Mouse (Mus musculus) liver, embryonic 11.5 days (tissue): ENCODE data around the gene Asap3. TPM values are rescaled to one million over a fixed set of nuclear protein-coding genes. Genes with fewer than 3 reads are reported as not detected.

ENCODE experiments used
- ATAC-seq: fragments of 200-750 bp; cut with Nextera tagmentation; replicated peaks from 2 replicates; pipeline ENCODE4 v1.8.0; 2017; ENCODE audit warnings: moderate number of reproducible peaks, mild to moderate bottlenecking, moderate TSS enrichment, moderate library complexity; ENCODE audit not compliant: low FRiP score
- DNase-seq: peaks from one replicate; pipeline ENCODE4 v3.0.0-alpha.2; 2017; ENCODE audit warnings: low spot score
- H3K27ac ChIP-seq: fragments of 300-500 bp; sonication (generic); 2 replicates; pipeline ENCODE4 v1.5.1; 2014; ENCODE audit warnings: mild to moderate bottlenecking, low read depth, low read length, control low read depth
- H3K27me3 ChIP-seq: fragments of 300-500 bp; sonication (generic); replicated peaks from 2 replicates; pipeline ENCODE4 v1.6.1; 2014; ENCODE audit warnings: low read length, mixed read lengths; ENCODE audit not compliant: control insufficient read depth, insufficient read depth
- H3K36me3 ChIP-seq: fragments of 300-500 bp; sonication (generic); 2 replicates; pipeline ENCODE4 v1.6.1; 2014; ENCODE audit warnings: mild to moderate bottlenecking, low read length, moderate library complexity, mixed read lengths; ENCODE audit not compliant: control insufficient read depth, insufficient read depth
- H3K4me1 ChIP-seq: fragments of 300-500 bp; sonication (generic); replicated peaks from 2 replicates; pipeline ENCODE4 v1.6.1; 2014; ENCODE audit warnings: low read length, mixed read lengths; ENCODE audit not compliant: control insufficient read depth, insufficient read depth
- H3K4me2 ChIP-seq: fragments of 300-500 bp; sonication (generic); 2 replicates; pipeline ENCODE4 v1.6.1; 2014; ENCODE audit warnings: mild to moderate bottlenecking, control low read depth, moderate library complexity
- H3K4me3 ChIP-seq: fragments of 300-500 bp; sonication (generic); 2 replicates; pipeline ENCODE4 v1.5.1; 2014; ENCODE audit warnings: low read depth, low read length, control low read depth
- H3K9ac ChIP-seq: fragments of 300-500 bp; sonication (generic); 2 replicates; pipeline ENCODE4 v1.6.1; 2014; ENCODE audit warnings: low read depth, low read length, control low read depth
- H3K9me3 ChIP-seq: fragments of 300-500 bp; sonication (generic); 2 replicates; pipeline ENCODE4 v1.6.1; 2016; ENCODE audit warnings: low read length, inconsistent platforms, mixed read lengths; ENCODE audit not compliant: control insufficient read depth
- WGBS: fragments of 180-500 bp; shearing (Covaris S2); extraction: QIAGEN DNeasy Blood & Tissue Kit; methylation state at CpG from one replicate; pipeline ENCODE4 v1.1.7; 2014; 5-methylcytosine and 5-hydroxymethylcytosine counted together
- polyA plus RNA-seq: library from polyadenylated mRNA; unstranded; fragments of >200 nt; fragmentation: Nextera tagmentation; extraction: Ambion mirVana; gene quantifications from 2 replicates; pipeline ENCODE4 v1.2.1, GENCODE M21; 2014

Asap3 gene
- polyA plus RNA-seq, 1 experiment from 2014 or later: 1.8 TPM

DNA sequence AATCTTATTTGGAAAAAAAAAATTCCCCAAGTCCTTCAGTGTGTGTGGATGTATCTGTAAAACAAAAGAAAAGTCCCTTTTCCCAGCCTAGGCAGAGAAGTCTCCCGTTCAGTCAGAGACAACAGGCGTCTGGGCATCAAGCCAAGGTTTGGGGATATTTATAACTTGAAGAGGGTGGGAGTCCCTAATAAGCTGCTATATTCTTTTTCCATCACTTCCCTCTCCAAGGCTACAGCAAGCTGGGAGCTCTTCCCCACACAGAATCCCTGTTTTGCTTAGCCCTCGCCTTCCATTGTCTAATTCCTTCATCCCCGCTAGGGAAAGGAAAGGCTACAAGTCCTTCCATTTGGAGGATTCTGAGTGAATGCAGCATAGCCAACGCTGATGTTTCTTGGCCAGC is 78.3 kb downstream of the Asap3 start, which contains the start of gene Zfp46:
Zfp46 (plus strand) TSS at position 229 of the 400 bp plus-strand sequence.
- ATAC-seq (no peak), DNase-seq (no peak)
- peaks cover 6% of the 10 kb centered on the region for H3K4me1 ChIP-seq
- H3K4me3 ChIP-seq: peak within 1 kb of the TSS; percentile 60
- H3K36me3 ChIP-seq: peaks cover 18% of the 10 kb centered on the region
- H3K9me3 ChIP-seq: peaks cover 3% of the 10 kb centered on the region; the same call in 1 of the 2 replicates
- H3K27me3 ChIP-seq: no peaks in the 10 kb centered on the region
- H3K9ac ChIP-seq: peak within 1 kb of the TSS; percentile 72
- peak within 1 kb of the TSS; percentile 79 for H3K4me2 ChIP-seq
- peak within 1 kb of the TSS; percentile 22; the same call in 1 of the 2 replicates for H3K27ac ChIP-seq
- 62% methylated on average over 5 of the region's 5 CpGs for WGBS

DNA sequence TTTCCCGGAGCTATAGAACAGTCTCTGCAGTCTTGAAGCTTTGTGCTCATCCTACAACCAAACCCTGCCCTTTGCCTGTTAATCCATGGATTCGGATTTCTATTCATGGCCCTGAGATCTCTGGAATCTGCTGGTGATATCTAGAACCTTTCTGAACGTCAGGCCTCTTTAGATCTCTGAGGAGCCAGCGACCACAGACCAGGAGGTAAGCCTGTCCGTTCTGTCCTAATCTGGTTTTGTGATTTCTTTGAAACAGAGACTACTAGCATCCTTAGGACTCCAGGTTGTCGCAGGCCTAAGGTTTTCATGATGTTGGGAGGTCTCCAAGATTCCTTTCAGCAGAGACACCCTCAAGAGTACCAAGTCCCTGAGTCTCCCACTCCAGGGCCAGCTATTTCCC is 78.7 kb downstream of the Asap3 start:
- H3K36me3 ChIP-seq: peaks cover 22% of the 10 kb centered on the region
- DNase-seq (no peak), ATAC-seq (no peak)
- no peak overlapping the region for H3K27ac ChIP-seq
- H3K27me3 ChIP-seq: peaks cover under 1% of the 10 kb centered on the region; the same call in 1 of the 2 replicates
- H3K4me3 ChIP-seq: peak overlapping the region; percentile 60
- H3K9me3 ChIP-seq: peaks cover 3% of the 10 kb centered on the region; the same call in 1 of the 2 replicates
- peak overlapping the region; percentile 79 for H3K4me2 ChIP-seq
- peaks cover 6% of the 10 kb centered on the region for H3K4me1 ChIP-seq
- peak overlapping the region; percentile 72 for H3K9ac ChIP-seq
- WGBS: 44% methylated on average over 6 of the region's 6 CpGs

DNA sequence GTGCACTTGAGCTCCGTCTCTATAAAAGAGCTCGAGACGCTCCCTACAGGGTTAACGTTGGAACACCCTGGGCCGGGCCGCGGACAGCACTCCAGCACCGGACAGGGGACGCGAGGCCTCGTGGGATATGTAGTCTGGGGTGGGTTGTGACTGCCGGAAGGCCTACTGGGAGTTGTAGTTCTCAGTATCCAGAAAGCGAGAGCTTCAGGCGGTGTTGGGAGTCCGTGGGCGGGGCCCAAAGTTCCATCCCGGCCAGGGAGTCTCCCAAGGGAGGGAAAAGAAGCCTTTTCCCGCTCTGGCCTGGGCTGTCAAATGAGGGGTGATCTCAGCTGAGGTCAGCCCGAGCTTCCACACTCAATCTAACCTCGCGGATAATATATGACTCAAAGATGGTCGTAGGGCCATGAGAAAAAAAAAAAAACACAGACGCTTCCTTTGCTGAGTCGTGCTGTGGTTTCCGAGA is 79.2 kb downstream of the Asap3 start:
- Histone ChIP-seq H3K4me1 (peaks cover 6% of the 10 kb centered on the region), H3K27ac (peak overlapping the region; percentile 22; the same call in 1 of the 2 replicates), H3K9ac (peak overlapping the region; percentile 72), H3K36me3 (peaks cover 27% of the 10 kb centered on the region), H3K27me3 (peaks cover 5% of the 10 kb centered on the region), H3K4me2 (peak overlapping the region; percentile 79), H3K4me3 (peak overlapping the region; percentile 60), H3K9me3 (peaks cover 3% of the 10 kb centered on the region; the same call in 1 of the 2 replicates)
- ATAC-seq (peak; percentile 94), DNase-seq (peak; percentile 89)
- under 1% methylated on average over 25 of the region's 25 CpGs for WGBS

DNA sequence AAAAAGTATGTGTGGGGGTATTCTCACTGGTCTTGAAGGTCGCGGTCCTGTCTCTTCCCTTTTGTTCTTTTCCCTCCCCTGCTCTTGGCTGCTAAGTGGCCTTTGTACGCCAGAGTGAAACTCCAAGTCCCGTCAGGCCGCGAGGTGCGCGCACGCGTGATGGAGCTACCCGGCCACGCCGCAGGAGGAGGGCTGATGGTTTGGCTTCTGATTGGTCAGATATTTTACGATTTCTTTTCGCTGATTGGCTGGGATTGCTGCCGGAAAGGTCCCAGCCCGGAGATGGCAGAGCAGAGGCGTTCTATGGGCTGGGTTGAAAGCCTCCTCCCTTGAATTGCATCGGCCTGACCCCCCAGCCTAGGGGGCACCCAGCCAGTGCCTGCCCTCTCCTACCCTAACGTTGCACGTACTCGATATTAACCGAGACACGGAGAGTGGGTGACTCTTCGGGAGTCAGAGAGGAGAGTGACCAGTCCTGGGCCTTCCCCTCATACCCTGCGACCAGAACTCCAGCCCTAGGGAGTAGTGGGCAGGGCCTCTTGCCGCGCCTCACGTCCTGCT is 79.7 kb downstream of the Asap3 start:
- Histone ChIP-seq H3K27ac (peak overlapping the region; percentile 22; the same call in 1 of the 2 replicates), H3K4me3 (peak overlapping the region; percentile 60), H3K4me1 (peaks cover 6% of the 10 kb centered on the region), H3K9me3 (peaks cover 6% of the 10 kb centered on the region; the same call in 1 of the 2 replicates), H3K36me3 (peaks cover 32% of the 10 kb centered on the region), H3K27me3 (peaks cover 5% of the 10 kb centered on the region), H3K4me2 (peak overlapping the region; percentile 79), H3K9ac (peak overlapping the region; percentile 72)
- WGBS: 0% methylated on average over 29 of the region's 29 CpGs
- peak; percentile 86 for DNase-seq
- ATAC-seq: peak; percentile 91

DNA sequence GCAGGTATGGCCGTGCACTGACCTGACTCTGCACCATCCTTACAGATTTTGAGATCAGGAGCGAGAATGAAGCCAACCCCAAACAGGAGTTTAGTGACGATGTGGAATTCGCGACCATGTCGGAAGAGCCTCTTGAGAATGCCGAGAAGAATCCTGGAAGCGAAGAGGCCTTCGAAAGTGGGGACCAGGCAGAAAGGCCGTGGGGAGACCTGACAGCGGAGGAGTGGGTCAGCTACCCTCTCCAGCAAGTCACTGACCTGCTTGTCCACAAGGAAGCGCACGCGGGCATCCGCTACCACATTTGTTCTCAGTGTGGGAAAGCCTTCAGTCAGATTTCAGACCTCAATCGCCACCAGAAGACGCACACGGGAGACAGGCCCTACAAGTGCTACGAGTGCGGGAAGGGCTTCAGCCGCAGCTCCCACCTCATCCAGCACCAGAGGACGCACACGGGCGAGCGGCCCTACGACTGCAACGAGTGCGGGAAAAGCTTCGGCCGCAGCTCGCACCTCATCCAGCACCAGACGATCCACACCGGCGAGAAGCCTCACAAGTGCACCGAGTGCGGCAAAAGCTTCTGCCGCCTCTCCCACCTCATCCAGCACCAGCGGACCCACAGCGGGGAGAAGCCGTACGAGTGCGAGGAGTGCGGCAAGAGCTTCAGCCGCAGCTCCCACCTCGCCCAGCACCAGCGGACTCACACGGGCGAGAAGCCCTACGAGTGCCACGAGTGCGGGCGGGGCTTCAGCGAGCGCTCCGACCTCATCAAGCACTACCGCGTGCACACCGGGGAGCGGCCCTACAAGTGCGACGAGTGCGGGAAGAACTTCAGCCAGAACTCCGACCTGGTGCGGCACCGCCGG is 84.0 kb downstream of the Asap3 start:
- DNase-seq (no peak), ATAC-seq (no peak)
- Histone ChIP-seq H3K9ac (no peak overlapping the region), H3K9me3 (peaks cover 6% of the 10 kb centered on the region; the same call in 1 of the 2 replicates), H3K4me3 (no peak overlapping the region), H3K27me3 (peaks cover 5% of the 10 kb centered on the region), H3K36me3 (peaks cover 47% of the 10 kb centered on the region), H3K27ac (no peak overlapping the region), H3K4me1 (peaks cover 6% of the 10 kb centered on the region), H3K4me2 (no peak overlapping the region)
- WGBS: 70% methylated on average over 66 of the region's 66 CpGs

DNA sequence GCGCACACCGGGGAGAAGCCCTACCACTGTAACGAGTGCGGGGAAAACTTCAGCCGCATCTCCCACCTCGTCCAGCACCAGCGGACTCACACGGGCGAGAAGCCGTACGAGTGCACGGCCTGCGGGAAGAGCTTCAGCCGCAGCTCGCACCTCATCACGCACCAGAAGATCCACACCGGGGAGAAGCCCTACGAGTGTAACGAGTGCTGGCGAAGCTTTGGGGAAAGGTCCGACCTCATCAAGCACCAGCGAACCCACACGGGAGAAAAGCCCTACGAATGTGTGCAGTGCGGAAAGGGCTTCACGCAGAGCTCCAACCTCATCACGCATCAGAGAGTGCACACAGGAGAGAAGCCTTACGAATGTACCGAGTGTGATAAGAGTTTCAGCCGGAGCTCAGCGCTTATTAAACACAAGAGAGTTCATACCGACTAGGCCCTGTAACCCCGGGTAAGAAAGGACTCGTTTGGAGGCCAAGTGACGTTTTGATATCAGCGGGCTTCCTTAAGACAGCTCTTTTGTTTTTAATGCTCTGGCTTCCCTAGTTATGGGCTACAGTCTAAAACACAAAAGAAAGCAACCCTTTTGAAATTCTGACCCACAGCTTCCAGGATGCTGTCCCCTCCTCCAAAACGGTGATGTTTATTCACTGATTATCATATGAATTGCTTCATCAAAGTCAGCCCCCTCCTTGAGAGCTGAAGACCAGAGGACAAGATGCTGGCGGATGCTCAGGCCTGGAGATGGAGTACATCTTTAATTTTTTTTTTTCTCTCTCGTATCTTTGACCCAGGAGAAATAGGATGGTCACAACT is 84.8 kb downstream of the Asap3 start:
- H3K4me2 ChIP-seq: no peak overlapping the region
- no peak for ATAC-seq
- 76% methylated on average over 39 of the region's 39 CpGs for WGBS
- no peak for DNase-seq
- peaks cover 6% of the 10 kb centered on the region; the same call in 1 of the 2 replicates for H3K9me3 ChIP-seq
- H3K27ac ChIP-seq: no peak overlapping the region
- no peak overlapping the region for H3K9ac ChIP-seq
- peaks cover 5% of the 10 kb centered on the region for H3K27me3 ChIP-seq
- H3K36me3 ChIP-seq: peaks cover 47% of the 10 kb centered on the region
- no peak overlapping the region for H3K4me3 ChIP-seq
- peaks cover 8% of the 10 kb centered on the region for H3K4me1 ChIP-seq

DNA sequence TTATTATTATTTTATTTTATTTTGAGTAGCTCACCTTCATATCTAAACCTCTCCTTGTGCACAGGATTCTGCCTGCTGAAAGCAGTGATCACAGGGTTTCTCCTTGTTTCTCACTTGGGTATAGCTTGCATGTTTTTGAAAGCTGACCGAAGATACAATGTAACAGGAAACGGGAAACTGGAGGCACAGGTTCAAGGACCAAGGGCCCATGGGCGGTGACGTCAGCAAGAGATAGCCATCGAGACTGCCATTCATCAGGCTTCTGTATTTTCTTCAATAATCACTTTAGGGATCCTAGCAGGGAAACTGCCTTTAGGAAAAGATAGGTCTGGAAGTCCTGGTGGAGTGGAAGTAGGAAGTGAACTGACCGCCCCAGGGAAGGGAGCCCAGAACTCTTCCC is 85.5 kb downstream of the Asap3 start:
- Histone ChIP-seq H3K36me3 (peaks cover 47% of the 10 kb centered on the region), H3K4me1 (peaks cover 6% of the 10 kb centered on the region), H3K27me3 (peaks cover 5% of the 10 kb centered on the region), H3K4me2 (no peak overlapping the region), H3K9me3 (peaks cover 6% of the 10 kb centered on the region; the same call in 1 of the 2 replicates), H3K27ac (no peak overlapping the region), H3K9ac (no peak overlapping the region), H3K4me3 (no peak overlapping the region)
- DNase-seq (no peak), ATAC-seq (no peak)
- 84% methylated on average over 6 of the region's 6 CpGs for WGBS
